Mouse (Mus musculus): ENCODE results near the gene Ghr.

Gene Ghr

DNA sequence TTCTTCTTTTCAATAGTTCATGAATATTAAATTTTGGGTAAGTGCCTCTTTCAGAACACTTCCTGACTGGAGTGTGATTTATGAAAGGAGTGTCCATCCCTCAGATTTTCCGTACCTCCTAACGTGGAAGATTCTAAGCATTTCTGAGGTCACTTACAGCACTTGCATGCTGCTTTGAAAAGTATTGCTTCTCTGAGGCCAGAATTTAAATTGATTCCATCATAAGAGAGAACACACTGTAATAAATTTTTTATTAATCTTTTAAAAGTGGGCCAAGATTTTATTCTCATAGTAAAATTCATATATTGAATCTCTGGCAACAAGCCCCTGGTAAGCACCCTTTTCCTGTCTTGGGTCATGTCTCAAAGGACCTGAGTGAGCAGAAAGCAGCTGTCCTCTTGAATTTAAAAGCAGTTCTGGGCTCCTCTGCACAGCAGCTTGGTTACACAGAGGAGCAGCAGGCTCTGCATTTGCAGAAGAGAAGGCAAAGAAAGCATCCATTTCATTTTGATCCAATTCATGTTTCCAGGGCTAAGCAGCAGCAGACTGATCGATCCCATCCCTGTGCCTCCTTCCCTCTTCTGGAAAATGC, 46.9 kb downstream of the Ghr start:
- DNase-seq (ENCODE audit: low read depth): no peak

DNA sequence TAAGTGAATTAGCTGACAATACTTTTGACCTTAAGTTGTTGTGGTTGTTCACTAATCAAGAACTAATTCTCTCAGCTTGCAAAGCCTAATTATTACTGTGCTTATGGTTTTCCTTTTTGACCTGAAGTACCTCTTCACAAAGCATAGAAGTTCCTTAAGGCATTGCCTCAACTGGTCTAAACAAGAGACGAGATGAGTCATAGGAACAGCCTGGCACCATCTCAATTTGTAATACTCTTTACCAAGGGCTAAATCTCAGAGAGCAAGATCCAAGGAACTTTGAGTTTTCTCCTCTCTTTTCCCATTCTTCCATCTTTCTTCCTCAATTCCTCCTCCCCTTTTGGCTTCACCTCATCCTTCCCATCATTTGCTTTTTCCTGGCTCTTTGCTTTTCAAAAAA, 69.3 kb downstream of the Ghr start:
- DNase-seq (ENCODE audit: low read depth): no peak

DNA sequence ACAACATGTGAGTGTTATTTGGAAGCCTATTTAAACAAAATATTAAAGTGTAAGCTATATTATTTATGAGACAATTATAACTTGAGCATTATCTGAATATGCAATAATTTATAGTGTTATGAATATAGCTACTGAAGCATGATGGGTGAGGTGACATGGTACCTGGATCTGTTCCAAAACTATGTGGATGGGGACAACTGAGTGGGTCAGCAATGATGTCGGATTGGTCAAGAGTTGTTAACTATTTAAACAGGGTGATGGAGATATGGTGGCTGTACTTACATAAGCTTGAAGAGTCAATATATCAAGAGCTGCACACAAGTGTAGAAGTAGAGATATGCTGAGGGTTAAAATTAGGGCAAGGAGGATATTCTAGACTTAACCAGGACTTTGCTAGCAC, 70.9 kb downstream of the Ghr start:
- DNase-seq (ENCODE audit: low read depth): no peak

DNA sequence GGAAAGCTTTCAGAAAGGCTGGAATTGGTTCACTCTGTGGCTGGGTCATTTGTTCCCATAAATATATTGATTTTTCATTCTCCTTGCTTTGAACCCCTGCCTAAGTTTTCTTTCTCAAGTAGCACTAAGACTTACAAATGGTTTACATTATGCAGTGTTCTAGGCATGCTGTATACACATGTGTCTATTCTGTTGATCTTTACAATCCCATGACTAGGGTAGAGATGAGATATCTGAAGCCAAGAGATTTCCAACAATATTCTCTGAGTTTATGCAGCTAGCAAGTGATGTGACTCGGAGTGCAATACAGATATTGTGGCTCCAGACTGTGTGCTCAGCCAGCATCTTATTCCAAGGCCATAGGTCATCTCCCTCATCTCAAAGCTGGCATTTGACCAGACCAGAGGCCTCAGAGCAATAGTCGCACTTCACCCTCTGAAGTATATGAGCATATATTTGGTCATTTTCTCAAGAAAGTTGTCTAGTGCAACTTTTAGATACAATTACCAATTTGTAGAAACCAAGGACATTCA, 71.6 kb downstream of the Ghr start:
- no peak for DNase-seq (ENCODE audit: low read depth)

- no peak for DNase-seq (ENCODE audit: low read depth)
These were observed 74.2 kb downstream of the Ghr start for GRCm38 (mm10) chr15:3509089-3509488.

DNA sequence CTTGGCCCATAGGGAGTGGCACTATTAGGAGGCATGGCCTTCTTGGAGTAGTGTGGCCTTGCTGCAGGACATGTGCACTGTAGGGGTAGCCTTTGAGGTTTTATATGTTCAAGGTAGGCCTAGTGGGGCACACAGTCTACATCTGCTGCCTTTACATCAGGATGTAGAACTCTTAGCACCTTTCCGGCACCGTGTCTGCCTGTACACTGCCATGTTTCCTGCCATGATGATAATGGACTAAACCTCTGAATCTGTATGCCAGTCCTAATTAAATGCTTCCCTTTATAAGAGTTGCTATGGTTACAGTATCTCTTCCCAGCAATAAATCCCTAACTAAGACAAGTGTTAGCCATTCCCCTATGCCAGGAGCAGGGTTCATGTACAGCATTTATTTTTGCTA, 76.0 kb downstream of the Ghr start:
- no peak for DNase-seq (ENCODE audit: low read depth)

GRCm38 (mm10) chr15:3504700-3505099, 78.6 kb downstream of the Ghr start:
- DNase-seq (ENCODE audit: low read depth): no peak

- no peak for DNase-seq (ENCODE audit: low read depth)
These were observed 81.6 kb downstream of the Ghr start for GRCm38 (mm10) chr15:3501683-3502082.

DNA sequence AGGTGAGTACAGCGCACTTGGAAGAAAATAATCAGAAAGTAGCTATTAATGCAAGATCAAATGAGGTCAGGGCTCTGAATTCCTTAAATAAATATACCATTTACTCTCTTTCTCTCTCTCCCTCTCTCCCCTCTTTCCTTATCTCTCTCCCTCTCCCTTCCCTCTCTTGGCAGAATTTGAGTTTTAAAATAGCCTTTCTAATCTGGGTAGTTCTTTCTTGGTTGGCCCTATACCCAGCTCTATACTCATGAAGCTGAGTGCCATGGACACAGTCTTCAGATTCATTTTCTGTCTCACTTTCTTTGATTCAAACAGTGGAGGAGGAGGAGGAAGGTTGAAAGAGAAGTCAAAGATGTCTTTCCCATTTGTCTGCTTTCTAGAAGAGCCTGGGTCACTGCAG, 84.3 kb downstream of the Ghr start:
- DNase-seq (ENCODE audit: low read depth): no peak

DNA sequence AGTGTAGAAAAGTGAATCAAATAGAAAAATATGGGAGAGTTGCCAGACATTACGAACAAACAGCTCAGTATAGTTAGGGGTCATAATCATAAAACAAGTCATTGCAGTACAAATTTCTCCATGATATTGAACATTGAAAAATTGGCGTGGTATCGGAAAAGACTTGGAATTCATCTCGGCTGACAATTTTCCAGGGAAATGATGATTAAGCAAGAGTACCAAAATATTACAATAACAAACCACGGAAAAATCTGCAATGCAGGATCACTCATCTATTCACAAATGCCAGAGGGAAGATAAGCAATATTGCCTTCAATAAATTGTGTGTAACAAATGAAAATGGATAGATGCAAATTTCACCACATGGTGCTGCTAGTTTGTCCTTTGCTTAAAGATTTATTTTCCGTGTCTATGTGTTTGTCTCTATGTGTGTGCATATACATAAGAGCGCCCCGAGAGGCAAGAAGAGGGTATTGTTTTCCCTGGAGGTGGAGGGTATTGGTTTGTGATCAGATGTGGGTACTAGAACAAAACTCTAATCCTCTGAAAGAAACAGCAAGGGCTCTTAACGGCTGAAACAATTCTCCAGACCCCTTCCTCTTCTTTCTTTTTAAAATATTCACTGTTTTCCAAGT, 85.2 kb downstream of the Ghr start:
- no peak for DNase-seq (ENCODE audit: low read depth)

GRCm38 (mm10) chr15:3490868-3491267, 92.4 kb downstream of the Ghr start:
- DNase-seq (ENCODE audit: low read depth): no peak

DNA sequence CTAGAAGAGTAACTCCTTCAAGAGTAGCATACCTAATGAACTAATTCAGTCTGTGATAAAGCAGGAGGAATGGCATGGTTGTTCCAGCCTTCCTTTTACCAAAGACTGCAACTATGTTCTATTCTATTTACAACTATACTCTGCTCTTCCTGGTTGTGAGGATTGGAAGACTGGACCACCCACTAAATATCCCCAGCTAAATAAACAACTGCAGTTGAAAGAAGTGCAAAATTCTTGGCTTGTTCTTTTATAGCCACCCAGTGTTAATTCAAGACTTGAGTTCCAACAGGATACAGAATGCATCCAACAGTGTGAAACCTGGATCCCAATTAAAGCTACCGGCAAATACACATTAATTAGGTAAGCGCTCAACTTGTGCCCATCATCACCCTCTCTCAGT, 93.3 kb downstream of the Ghr start:
- DNase-seq (ENCODE audit: low read depth): no peak

DNA sequence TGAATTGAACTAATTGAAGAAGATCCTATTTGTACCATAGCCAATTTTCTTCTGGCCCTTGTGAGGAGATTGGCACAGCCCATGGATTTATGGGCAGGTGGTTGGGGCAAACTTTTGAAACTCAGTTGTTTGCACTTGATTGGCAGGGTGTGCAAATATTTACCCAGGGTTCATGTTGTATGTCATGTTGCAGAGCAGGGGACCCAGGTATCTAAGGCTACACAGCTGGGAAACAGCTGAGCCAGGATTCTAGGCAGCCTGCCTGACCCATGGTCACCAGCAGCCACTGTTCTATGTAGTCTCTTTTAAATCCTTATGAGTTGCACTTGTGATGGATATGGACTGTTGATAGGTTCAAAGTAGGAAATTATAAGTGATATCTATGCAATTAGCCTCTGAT, 94.1 kb downstream of the Ghr start:
- DNase-seq (ENCODE audit: low read depth): no peak

- no peak for DNase-seq (ENCODE audit: low read depth)
These were observed 94.7 kb downstream of the Ghr start for GRCm38 (mm10) chr15:3488601-3489000.

DNA sequence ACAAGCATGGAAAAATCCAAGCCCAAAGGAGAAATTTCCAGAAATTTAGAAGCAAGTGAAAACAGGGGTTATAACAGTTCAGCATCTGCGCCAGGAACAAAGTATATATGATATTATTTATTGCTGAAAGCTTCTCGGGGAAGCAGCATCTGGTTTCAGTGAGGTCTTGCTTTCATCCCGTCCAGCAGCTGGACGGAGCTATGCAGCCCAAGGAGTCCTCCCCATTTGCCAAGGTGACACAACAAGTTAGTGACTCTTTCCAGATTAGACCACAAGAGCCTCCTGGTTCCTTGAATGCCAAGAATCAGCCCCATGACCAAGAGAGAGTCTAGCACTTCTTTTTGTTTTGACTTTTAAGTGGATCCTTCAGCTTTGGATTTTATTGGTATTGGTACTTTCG, 96.6 kb downstream of the Ghr start:
- no peak for DNase-seq (ENCODE audit: low read depth)

DNA sequence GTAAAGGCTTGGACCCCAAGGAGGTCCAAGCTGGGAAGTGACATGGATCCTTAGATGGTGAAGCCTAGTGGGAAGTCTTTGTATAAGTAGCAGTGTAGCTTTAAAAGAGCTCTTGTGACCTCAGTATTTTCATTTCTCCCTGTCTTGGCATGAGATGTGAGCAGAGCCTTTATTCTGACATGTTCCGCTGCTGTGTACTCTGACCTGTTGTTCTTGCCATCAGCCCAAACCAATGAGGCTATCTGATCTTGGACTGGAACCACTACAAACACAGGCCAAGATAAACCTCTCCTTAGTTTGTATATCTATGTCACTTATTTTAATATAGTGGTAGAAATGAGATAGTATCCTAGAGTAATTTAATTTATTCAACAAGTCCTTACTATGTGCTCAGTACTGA, 97.9 kb downstream of the Ghr start:
- DNase-seq (ENCODE audit: low read depth): no peak

GRCm38 (mm10) chr15:3483451-3483850, 99.8 kb downstream of the Ghr start:
- DNase-seq (ENCODE audit: low read depth): no peak

DNA sequence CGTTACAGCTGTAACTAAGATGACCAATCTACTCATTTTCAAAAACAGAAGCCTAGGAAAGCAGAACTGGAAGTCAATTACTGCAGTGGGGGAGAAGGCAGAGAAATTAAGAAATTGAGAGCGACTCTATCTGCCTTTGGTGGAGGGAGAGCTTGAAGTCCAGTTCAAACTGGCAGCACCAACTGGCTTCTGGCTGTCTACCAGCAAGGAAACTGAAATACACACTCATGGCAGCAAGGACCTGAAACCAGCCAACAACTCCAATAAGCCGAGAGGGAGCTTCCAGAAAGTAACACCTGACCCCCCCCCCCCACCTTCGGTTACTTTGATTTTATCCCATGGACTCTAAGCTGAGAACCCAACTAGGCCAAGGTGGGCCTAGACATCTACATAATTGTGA, 114.1 kb downstream of the Ghr start:
- no peak for DNase-seq (ENCODE audit: low read depth)

DNA sequence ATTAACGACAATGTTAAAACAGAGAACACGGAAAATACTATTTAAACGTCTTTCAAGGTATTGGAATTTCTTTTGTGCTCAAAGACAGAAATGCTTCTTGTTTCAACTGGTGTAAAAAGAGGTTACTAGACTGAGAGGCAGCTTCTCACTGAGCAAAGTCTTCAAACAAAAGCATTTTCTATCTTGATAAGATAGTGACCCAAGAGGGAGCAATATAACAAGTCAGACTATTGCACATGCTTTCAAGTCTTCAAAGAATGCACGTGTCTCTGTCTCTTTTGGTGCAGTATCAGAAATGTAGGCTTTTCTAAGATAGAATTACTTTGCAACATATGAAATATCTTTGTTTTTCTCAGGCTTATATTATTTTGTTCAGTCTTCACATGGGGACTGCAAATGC, 116.7 kb downstream of the Ghr start:
- no peak for DNase-seq (ENCODE audit: low read depth)

DNA sequence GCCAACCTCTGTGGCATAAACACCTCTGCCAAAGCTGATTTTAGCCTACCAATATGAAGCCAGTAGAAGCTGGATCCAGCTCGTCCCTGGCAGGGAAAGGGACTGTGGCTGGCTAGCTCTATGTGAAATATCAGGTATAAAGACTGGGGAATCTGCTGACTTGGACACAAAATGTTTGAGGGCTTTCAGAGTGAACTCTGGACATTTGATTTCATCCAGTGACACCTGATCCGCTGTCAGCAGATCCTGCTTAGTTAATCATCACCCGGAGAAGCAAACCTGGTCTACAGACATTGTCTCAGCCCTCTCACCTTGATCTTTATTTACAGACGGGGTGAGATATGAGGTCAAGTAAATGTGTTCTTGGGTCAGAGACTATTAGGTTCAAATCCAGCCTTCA, 118.5 kb downstream of the Ghr start:
- DNase-seq (ENCODE audit: low read depth): no peak

DNA sequence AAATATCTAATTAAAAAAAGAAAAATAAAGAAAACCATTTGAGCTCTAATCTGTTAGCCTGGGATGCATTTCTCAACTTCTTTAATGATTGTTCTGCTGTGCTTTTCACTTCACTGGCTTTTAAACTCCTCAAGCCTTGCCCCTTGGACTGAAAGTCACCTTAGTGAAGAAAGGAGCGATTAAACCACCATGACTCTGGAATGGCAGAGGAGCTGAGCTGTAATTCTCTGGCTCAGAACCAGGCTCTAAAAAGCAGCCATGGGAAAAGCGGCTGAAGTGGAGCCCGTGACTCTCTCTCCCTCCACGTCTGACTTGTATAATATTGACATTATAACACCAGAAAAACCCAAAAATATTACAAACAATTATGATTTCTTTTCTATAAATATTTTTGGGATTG, 126.7 kb downstream of the Ghr start:
- DNase-seq (ENCODE audit: low read depth): no peak

DNA sequence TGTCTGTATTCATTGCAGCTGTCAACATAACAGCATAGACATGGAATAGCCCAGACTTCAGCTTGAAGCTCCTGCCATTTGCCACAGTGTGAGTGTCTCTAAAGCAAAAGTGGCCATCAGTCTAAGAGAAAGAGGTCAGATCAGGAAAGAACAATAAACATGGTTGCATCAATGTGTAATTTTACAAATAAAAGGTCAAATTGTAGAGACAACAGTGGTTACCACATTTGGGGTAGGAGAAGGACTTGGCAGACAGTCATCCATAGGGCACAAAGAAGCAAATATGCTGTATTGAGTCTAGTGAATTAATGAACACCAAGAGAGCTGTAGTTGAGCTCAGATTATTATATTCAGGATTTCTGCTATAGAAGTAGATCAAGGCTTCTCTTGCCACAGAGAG, 127.7 kb downstream of the Ghr start:
- no peak for DNase-seq (ENCODE audit: low read depth)

DNA sequence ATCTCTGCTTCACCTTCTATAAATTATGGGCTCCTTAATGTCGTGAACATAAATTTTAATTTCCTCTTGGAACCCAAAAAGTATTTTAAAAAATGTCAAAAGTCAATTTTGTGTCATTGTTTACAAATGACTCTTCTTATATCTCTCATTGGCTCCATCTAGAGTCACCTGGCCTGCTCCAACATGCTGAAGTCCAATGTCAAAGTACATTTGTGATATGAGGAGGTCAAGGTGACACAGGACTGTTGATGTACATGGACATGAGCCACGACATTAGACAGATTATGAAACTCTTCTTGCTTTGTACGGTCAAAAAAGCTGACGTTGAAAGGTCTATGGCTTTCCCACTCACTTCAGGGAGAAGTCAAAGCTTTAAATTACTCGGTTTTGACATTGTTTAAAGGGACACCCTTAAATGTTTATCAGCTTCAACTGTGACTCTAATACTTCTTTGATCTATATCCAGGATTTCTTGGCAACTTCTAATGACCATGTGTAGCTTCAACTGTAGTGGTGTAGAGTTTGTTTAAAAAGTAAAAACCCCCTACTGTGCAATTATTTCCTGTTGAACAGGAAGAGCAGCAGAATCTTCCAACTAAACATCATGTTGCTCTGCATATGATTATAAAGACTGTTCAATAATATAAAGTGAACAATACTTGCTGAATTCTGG, 131.1 kb downstream of the Ghr start:
- DNase-seq (ENCODE audit: low read depth): no peak

- no peak for DNase-seq (ENCODE audit: low read depth)
These were observed 133.7 kb downstream of the Ghr start for GRCm38 (mm10) chr15:3449564-3449963.
